Mouse (Mus musculus): ENCODE results near the gene Gm15737. TPM values are rescaled to one million over a fixed set of nuclear protein-coding genes. Genes with fewer than 3 reads are reported as not detected.

Gene Gm15737
- polyA plus RNA-seq, 1 experiment from 2014 or later = not detected

GRCm38 (mm10) chr6:92850250-92850649 is 18.9 kb upstream of the Gm15737 start:
- H3K4me2 ChIP-seq = no peak overlapping the region
- no peaks in the 10 kb centered on the region for H3K9me3 ChIP-seq
- no peaks in the 10 kb centered on the region for H3K27me3 ChIP-seq (replicated peaks)
- no peaks in the 10 kb centered on the region for H3K36me3 ChIP-seq (replicated peaks)
- H3K9ac ChIP-seq = no peak overlapping the region
- peak; percentile 75; the same call in 1 of the 2 replicates for ATAC-seq (replicated peaks)
- H3K4me3 ChIP-seq = no peak overlapping the region
- H3K4me1 ChIP-seq = peaks cover 7% of the 10 kb centered on the region; the same call in 1 of the 2 replicates
- H3K27ac ChIP-seq = peak overlapping the region; percentile 25; the same call in 1 of the 2 replicates
- 17% methylated on average over 5 of the region's 5 CpGs for WGBS

DNA sequence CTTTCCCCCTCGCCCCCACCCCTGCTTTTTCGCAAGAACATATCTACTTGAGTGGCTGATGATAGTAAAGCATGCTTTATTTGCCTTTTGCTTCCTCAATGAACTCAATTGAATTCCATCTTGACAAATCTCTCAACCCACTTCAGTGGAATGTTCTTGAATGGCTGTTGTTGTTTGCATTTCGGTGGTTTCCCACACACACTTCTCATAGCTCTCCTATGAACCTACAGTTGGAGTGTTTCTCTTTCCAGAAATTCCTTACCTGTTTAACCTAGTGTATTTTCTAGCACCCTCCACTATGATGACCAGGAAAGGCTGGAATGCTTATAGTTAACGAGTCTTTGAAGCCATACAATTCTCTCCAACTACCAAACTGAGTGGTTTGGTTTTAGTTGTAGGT is 14.3 kb upstream of the Gm15737 start:
- WGBS = 87% methylated on average over 4 of the region's 4 CpGs

DNA sequence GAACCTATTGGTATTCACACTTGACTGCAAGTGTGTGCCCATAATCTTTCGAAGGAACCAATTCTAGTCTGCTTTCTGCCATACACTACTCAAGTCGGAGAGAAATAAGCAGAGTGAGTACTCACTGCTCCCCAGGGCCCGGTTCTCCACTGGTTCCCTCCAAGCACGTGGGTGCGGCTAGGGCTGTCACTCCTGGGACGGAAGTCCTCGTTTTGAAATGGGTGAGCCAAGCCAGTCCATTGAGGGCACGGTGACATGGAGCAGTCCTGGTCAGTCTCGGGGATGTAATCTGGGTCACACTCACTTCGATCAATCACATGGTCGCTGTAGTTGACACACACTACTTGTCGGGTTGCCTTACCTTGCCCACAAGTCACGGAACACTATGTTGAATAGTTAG is 11.4 kb upstream of the Gm15737 start:
- no peaks in the 10 kb centered on the region for H3K9me3 ChIP-seq
- no peaks in the 10 kb centered on the region for H3K36me3 ChIP-seq (replicated peaks)
- H3K4me2 ChIP-seq = no peak overlapping the region
- ATAC-seq (replicated peaks) = no peak
- no peak overlapping the region for H3K9ac ChIP-seq
- no peaks in the 10 kb centered on the region for H3K27me3 ChIP-seq (replicated peaks)
- H3K4me3 ChIP-seq = no peak overlapping the region
- WGBS = 92% methylated on average over 13 of the region's 13 CpGs
- no peaks in the 10 kb centered on the region for H3K4me1 ChIP-seq
- no peak overlapping the region for H3K27ac ChIP-seq

More for the DNA sequence above, 14.3 kb upstream of the Gm15737 start:
- Histone ChIP-seq H3K9ac (no peak overlapping the region), H3K4me2 (no peak overlapping the region), H3K9me3 (no peaks in the 10 kb centered on the region), H3K4me3 (no peak overlapping the region), H3K4me1 (peaks cover 7% of the 10 kb centered on the region; the same call in 1 of the 2 replicates), H3K27me3 (replicated peaks) (no peaks in the 10 kb centered on the region), H3K36me3 (replicated peaks) (no peaks in the 10 kb centered on the region), H3K27ac (no peak overlapping the region)
- ATAC-seq (replicated peaks) = no peak

DNA sequence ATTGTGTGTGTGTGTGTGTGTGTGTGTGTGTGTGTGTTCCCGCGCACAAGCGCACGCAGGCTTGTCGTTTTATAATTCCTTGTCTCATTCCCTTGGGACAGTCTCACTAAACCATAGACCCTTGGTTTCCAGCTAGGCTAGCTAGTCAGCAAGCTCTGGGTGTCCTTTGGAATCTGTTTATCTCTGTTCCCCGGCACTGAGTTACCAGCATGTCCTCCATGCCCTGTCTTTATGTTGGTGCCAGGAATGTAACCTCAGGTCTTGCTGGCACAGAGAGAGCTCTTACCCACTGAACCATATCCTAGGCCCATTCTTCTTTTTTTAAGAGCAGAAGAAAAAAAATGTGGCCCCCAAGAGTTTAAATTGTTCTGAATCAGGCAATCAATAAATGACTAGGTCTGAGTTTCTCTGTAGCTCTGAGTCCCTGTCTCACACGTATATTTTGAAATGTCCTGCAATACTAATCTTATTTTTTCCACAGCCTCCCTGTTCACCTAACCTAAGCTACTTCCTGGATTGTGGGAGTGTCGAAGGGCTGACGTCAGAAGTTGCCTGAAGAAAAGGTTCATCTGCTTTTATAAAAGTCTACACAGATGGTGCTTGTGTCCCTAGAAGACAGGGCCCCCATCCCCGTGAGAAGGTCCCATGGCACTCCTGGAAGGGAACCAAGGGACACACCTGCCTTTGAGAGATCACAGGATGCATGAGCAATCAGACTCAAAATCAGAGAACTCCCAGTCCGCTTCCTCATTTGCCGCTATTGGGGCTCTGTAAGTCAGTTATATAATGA is 10.2 kb upstream of the Gm15737 start:
- H3K9ac ChIP-seq = no peak overlapping the region
- WGBS = 78% methylated on average over 12 of the region's 12 CpGs
- H3K4me1 ChIP-seq = no peaks in the 10 kb centered on the region
- H3K36me3 ChIP-seq (replicated peaks) = no peaks in the 10 kb centered on the region
- no peak for ATAC-seq (replicated peaks)
- H3K9me3 ChIP-seq = no peaks in the 10 kb centered on the region
- H3K27me3 ChIP-seq (replicated peaks) = no peaks in the 10 kb centered on the region
- no peak overlapping the region for H3K4me3 ChIP-seq
- no peak overlapping the region for H3K27ac ChIP-seq
- no peak overlapping the region for H3K4me2 ChIP-seq

- WGBS = 78% methylated on average over 5 of the region's 5 CpGs
- Histone ChIP-seq H3K4me2 (no peak overlapping the region), H3K27ac (no peak overlapping the region), H3K36me3 (replicated peaks) (no peaks in the 10 kb centered on the region), H3K4me1 (no peaks in the 10 kb centered on the region), H3K4me3 (no peak overlapping the region), H3K9me3 (no peaks in the 10 kb centered on the region), H3K9ac (no peak overlapping the region), H3K27me3 (replicated peaks) (no peaks in the 10 kb centered on the region)
- no peak for ATAC-seq (replicated peaks)
Measured at GRCm38 (mm10) chr6:92860285-92860912, 8.8 kb upstream of the Gm15737 start.

DNA sequence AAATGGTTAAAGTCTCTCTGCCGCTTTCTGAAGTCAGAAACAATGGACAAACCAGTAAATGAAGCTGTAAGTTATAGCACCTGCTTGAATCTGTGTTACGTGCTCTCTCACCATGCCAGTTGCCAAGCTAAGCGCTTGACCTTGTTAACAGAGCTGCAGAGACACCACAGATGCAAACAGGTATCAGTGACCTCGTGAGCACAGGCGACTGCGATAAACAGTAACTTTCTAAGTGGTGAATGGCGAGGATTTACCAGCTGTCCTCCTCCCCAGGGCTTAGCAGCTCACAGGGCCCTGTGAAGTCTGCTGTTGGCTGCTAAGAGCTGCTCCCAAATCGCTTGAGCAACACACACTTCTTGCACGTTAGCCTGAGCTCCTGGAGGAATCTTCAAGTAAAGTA is 6.6 kb upstream of the Gm15737 start:
- ATAC-seq (replicated peaks) = no peak
- Histone ChIP-seq H3K9me3 (no peaks in the 10 kb centered on the region), H3K27me3 (replicated peaks) (no peaks in the 10 kb centered on the region), H3K4me2 (no peak overlapping the region), H3K27ac (no peak overlapping the region), H3K36me3 (replicated peaks) (no peaks in the 10 kb centered on the region), H3K4me1 (no peaks in the 10 kb centered on the region), H3K9ac (no peak overlapping the region), H3K4me3 (no peak overlapping the region)
- WGBS = 77% methylated on average over 9 of the region's 9 CpGs

DNA sequence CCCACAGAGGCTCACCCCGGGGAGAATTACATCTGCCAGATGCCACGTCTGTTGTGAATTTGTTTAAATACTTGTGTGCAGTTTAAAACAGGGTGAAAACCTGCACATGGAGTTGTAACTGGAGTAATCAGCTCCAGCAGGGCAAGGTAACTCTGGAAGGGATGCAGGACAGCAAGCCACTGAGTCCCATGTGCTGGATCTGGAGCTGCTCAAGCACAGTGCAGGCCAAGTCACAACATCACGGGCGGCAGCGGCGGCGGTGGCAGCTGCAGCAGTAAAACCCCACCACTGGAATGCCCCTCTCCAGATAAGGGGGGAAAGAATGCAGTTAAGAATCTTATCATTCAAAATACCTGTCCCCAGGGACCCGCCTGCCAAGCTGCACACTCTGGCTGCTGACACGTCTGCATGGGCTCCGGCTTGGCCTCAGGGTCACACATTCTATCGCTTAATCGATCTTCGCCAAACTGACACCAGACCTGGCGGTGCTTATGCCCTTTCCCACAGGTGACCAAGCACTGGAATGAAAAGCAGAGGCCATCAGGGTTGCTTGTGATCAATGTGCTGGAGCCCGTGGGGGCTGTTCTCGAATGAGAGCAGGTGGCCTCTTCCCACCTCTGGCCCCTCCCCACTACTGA is 544 bp downstream of the Gm15737 start:
- Histone ChIP-seq H3K9ac (no peak overlapping the region), H3K27me3 (replicated peaks) (no peaks in the 10 kb centered on the region), H3K4me2 (no peak overlapping the region), H3K4me1 (peaks cover 3% of the 10 kb centered on the region; the same call in 1 of the 2 replicates), H3K9me3 (no peaks in the 10 kb centered on the region), H3K4me3 (no peak overlapping the region), H3K27ac (no peak overlapping the region), H3K36me3 (replicated peaks) (no peaks in the 10 kb centered on the region)
- 76% methylated on average over 16 of the region's 16 CpGs for WGBS
- ATAC-seq (replicated peaks) = no peak

DNA sequence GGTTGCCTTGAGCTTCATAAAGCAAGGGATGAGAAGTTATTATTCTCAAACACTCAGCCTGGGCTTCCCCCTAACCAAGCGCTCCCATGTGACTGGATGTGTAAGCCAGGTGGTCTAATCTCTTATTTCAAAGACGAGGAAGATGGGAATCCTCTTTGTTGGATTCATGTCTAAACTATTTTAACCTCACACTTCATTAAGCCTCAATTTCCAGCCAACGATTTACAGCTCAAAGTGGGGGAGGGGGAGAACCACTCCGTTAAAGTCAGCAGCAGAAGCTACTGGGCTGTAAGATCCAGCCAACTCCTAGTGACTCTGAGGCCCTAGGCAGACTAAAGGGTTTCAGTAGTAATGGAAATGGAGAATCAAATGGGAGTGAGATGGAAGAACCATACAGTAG is 2.7 kb downstream of the Gm15737 start:
- Histone ChIP-seq H3K4me3 (no peak overlapping the region), H3K4me2 (no peak overlapping the region)
- 56% methylated on average over 4 of the region's 4 CpGs for WGBS

DNA sequence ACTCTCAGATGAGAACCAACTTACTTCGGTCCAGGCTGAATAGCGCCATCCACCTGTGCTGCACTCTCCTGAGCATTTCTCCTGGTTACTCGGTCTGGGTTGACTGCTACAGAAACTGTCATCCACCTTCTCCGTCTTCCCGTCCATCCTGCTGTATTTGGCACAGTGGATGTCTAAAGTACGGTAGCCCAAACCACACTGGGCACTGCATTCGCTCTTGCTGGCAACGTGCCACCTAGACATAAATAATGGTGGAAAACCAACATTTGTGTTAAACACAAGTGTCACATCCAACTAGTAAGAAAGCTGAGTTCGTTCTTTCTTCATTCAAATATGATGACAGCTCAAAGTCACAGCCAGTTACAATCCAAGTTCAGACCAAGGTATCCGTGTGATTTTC is 3.6 kb downstream of the Gm15737 start:
- Histone ChIP-seq H3K27ac (no peak overlapping the region), H3K4me1 (peaks cover 3% of the 10 kb centered on the region; the same call in 1 of the 2 replicates), H3K9me3 (no peaks in the 10 kb centered on the region), H3K4me2 (no peak overlapping the region), H3K27me3 (replicated peaks) (no peaks in the 10 kb centered on the region), H3K36me3 (replicated peaks) (no peaks in the 10 kb centered on the region), H3K4me3 (no peak overlapping the region), H3K9ac (no peak overlapping the region)
- 88% methylated on average over 10 of the region's 10 CpGs for WGBS
- no peak for ATAC-seq (replicated peaks)

More for the DNA sequence above, 2.7 kb downstream of the Gm15737 start:
- no peaks in the 10 kb centered on the region for H3K36me3 ChIP-seq (replicated peaks)
- H3K9me3 ChIP-seq = no peaks in the 10 kb centered on the region
- no peak for ATAC-seq (replicated peaks)
- H3K9ac ChIP-seq = no peak overlapping the region
- H3K27me3 ChIP-seq (replicated peaks) = no peaks in the 10 kb centered on the region
- no peak overlapping the region for H3K27ac ChIP-seq
- H3K4me1 ChIP-seq = peaks cover 3% of the 10 kb centered on the region; the same call in 1 of the 2 replicates

- no peaks in the 10 kb centered on the region for H3K4me1 ChIP-seq
- no peaks in the 10 kb centered on the region for H3K27me3 ChIP-seq (replicated peaks)
- no peak overlapping the region for H3K4me3 ChIP-seq
- WGBS = 82% methylated on average over 5 of the region's 5 CpGs
- H3K9me3 ChIP-seq = no peaks in the 10 kb centered on the region
- no peak overlapping the region for H3K27ac ChIP-seq
- no peak for ATAC-seq (replicated peaks)
- H3K9ac ChIP-seq = no peak overlapping the region
- no peaks in the 10 kb centered on the region for H3K36me3 ChIP-seq (replicated peaks)
- no peak overlapping the region for H3K4me2 ChIP-seq
Measured at GRCm38 (mm10) chr6:92874854-92875253, 5.7 kb downstream of the Gm15737 start.

- no peaks in the 10 kb centered on the region for H3K27me3 ChIP-seq (replicated peaks)
- no peaks in the 10 kb centered on the region for H3K36me3 ChIP-seq (replicated peaks)
- ATAC-seq (replicated peaks) = no peak
- H3K4me2 ChIP-seq = no peak overlapping the region
- no peak overlapping the region for H3K27ac ChIP-seq
- no peak overlapping the region for H3K9ac ChIP-seq
- 90% methylated on average over 2 of the region's 2 CpGs for WGBS
- no peaks in the 10 kb centered on the region for H3K9me3 ChIP-seq
- no peak overlapping the region for H3K4me3 ChIP-seq
- H3K4me1 ChIP-seq = no peaks in the 10 kb centered on the region
Measured at GRCm38 (mm10) chr6:92875340-92875739, 6.2 kb downstream of the Gm15737 start.

DNA sequence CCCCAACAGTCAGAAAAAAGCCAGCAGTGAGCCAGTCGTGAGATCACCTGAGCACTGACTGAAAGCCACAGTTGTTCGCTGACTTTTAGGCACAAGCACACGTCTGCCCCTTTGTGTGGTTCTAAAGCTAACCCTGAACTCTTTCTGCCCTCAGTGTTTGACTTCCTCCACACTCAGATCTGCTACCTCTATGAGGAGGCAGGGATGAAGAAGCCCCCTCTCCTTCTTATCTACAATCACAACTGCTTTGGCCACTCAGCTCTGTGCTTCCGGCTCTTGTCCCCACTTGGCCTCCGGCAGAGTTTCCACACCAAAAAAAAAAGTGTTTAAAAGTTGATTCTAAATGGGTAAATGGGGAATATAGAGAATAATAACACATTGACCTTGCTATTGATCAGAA is 7.0 kb downstream of the Gm15737 start:
- Histone ChIP-seq H3K9ac (no peak overlapping the region), H3K4me3 (no peak overlapping the region), H3K27me3 (replicated peaks) (no peaks in the 10 kb centered on the region), H3K36me3 (replicated peaks) (no peaks in the 10 kb centered on the region), H3K27ac (no peak overlapping the region), H3K4me2 (no peak overlapping the region), H3K9me3 (no peaks in the 10 kb centered on the region), H3K4me1 (no peaks in the 10 kb centered on the region)
- WGBS = 75% methylated on average over 5 of the region's 5 CpGs
- no peak for ATAC-seq (replicated peaks)

All from midbrain, embryonic 15.5 days (tissue).